Mouse (Mus musculus) forebrain, embryonic 13.5 days (tissue): ENCODE measurements at regions not wholly inside any gene's neighbourhood (a gene's known extent, or its start where the extent isn't known, plus 50 kb on each side); places are given as distances from the start of the nearest gene placed in this dataset.

Source experiments
- ATAC-seq: fragments of 200-750 bp; cut with Nextera tagmentation; 2 replicates; pipeline ENCODE4 v1.8.0; 2017
- H3K27ac ChIP-seq: fragments of 300-500 bp; sonication (generic); 2 replicates; pipeline ENCODE4 v1.5.1; 2015; ENCODE audit warnings: inconsistent platforms, mild to moderate bottlenecking, moderate library complexity
- H3K27me3 ChIP-seq: fragments of 300-500 bp; sonication (generic); 2 replicates; pipeline ENCODE4 v1.6.1; 2015; ENCODE audit warnings: mild to moderate bottlenecking, inconsistent platforms
- H3K36me3 ChIP-seq: fragments of 300-500 bp; sonication (generic); 2 replicates; pipeline ENCODE4 v1.6.1; 2015; ENCODE audit warnings: mild to moderate bottlenecking, inconsistent platforms; ENCODE audit not compliant: poor library complexity, severe bottlenecking
- H3K4me1 ChIP-seq: fragments of 300-500 bp; sonication (generic); 2 replicates; pipeline ENCODE4 v1.6.1; 2015; ENCODE audit warnings: inconsistent platforms
- H3K4me2 ChIP-seq: fragments of 300-500 bp; sonication (generic); 2 replicates; pipeline ENCODE4 v1.6.1; 2015; ENCODE audit warnings: inconsistent platforms, mild to moderate bottlenecking, moderate library complexity
- H3K4me3 ChIP-seq: fragments of 300-500 bp; sonication (generic); 2 replicates; pipeline ENCODE4 v1.5.1; 2015; ENCODE audit warnings: mild to moderate bottlenecking, inconsistent platforms
- H3K9ac ChIP-seq: fragments of 300-500 bp; sonication (generic); 2 replicates; pipeline ENCODE4 v1.6.1; 2015; ENCODE audit warnings: mild to moderate bottlenecking, inconsistent platforms
- H3K9me3 ChIP-seq: fragments of 300-500 bp; sonication (generic); replicated peaks from 2 replicates; pipeline ENCODE4 v1.6.1; 2016; ENCODE audit warnings: inconsistent platforms
- WGBS: fragments of 180-500 bp; shearing (Covaris S2); methylation state at CpG from one replicate; pipeline ENCODE4 v1.1.7; 2015; 5-methylcytosine and 5-hydroxymethylcytosine counted together

GRCm38 (mm10) chr14:16181822-16182221, 67.3 kb upstream of the Ngly1 start:
- Histone ChIP-seq H3K9ac (no peak overlapping the region), H3K27ac (no peak overlapping the region), H3K4me2 (no peak overlapping the region), H3K9me3 (no peaks in the 10 kb centered on the region), H3K4me3 (no peak overlapping the region), H3K4me1 (no peaks in the 10 kb centered on the region), H3K27me3 (no peaks in the 10 kb centered on the region), H3K36me3 (no peaks in the 10 kb centered on the region)
- WGBS = 72% methylated on average over 2 of the region's 2 CpGs
- no peak for ATAC-seq

DNA sequence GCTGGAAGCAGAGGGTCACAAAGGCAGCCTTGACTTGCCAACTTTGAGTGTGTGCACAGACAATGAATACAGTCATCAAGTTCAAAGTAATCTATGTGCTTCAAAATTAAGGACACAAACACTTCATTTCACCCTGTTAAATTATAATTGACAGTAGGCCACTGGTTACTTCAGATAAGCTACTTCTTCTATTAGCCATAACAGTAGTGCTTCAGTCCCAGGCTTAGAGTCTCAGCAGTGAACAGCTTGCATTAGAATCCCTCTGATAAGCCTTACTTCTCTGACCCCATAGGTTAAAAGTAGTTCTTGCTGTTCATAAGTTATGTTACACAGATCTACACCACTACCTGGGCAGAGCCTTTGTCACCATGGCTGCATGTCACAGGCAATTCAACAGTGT, 63.8 kb upstream of the Ngly1 start:
- Histone ChIP-seq H3K4me2 (no peak overlapping the region), H3K27ac (no peak overlapping the region), H3K4me1 (no peaks in the 10 kb centered on the region), H3K36me3 (no peaks in the 10 kb centered on the region), H3K9ac (no peak overlapping the region), H3K27me3 (no peaks in the 10 kb centered on the region), H3K4me3 (no peak overlapping the region), H3K9me3 (no peaks in the 10 kb centered on the region)
- ATAC-seq = no peak
